Mouse (Mus musculus) neural tube, embryonic 10.5 days (tissue): Measurements from ENCODE around the gene Mllt3.

Source experiments
- DNase-seq: peaks from one replicate; pipeline ENCODE4 v3.0.0-alpha.2; 2017; ENCODE audit warnings: low spot score; ENCODE audit errors: extremely low spot score

Mllt3 gene

GRCm38 (mm10) chr4:87953268-87953667, 79.9 kb downstream of the Mllt3 start:
- DNase-seq, result no peak

- no peak for DNase-seq
Observed at GRCm38 (mm10) chr4:87949451-87949850, 83.7 kb downstream of the Mllt3 start.

GRCm38 (mm10) chr4:87944320-87944719, 88.8 kb downstream of the Mllt3 start:
- DNase-seq, result no peak

- no peak for DNase-seq
Observed at GRCm38 (mm10) chr4:87942921-87943403, 90.2 kb downstream of the Mllt3 start.

- DNase-seq, result no peak
Observed at GRCm38 (mm10) chr4:87939474-87940154, 93.5 kb downstream of the Mllt3 start.

- DNase-seq, result no peak
Observed at GRCm38 (mm10) chr4:87936326-87936725, 96.8 kb downstream of the Mllt3 start.

GRCm38 (mm10) chr4:87933701-87934337, 99.3 kb downstream of the Mllt3 start:
- DNase-seq, result no peak

- no peak for DNase-seq
Observed at GRCm38 (mm10) chr4:87930356-87931245, 102.6 kb downstream of the Mllt3 start.

- no peak for DNase-seq
Observed at GRCm38 (mm10) chr4:87928603-87929199, 104.5 kb downstream of the Mllt3 start.

- no peak for DNase-seq
Observed at GRCm38 (mm10) chr4:87927354-87927753, 105.8 kb downstream of the Mllt3 start.

- no peak for DNase-seq
Observed at GRCm38 (mm10) chr4:87920664-87921063, 112.5 kb downstream of the Mllt3 start.

GRCm38 (mm10) chr4:87911172-87911994, 121.8 kb downstream of the Mllt3 start:
- DNase-seq, result no peak

- DNase-seq, result no peak
Observed at GRCm38 (mm10) chr4:87905149-87905771, 127.9 kb downstream of the Mllt3 start.

- DNase-seq, result no peak
Observed at GRCm38 (mm10) chr4:87904722-87905121, 128.4 kb downstream of the Mllt3 start.

- DNase-seq, result no peak
Observed at GRCm38 (mm10) chr4:87902584-87902983, 130.6 kb downstream of the Mllt3 start.

GRCm38 (mm10) chr4:87901166-87901565, 132.0 kb downstream of the Mllt3 start:
- no peak for DNase-seq

GRCm38 (mm10) chr4:87893498-87893897, 139.7 kb downstream of the Mllt3 start:
- DNase-seq, result no peak

- DNase-seq, result no peak
Observed at GRCm38 (mm10) chr4:87893012-87893411, 140.2 kb downstream of the Mllt3 start.

GRCm38 (mm10) chr4:87883225-87883875, 149.8 kb downstream of the Mllt3 start:
- DNase-seq, result no peak

- no peak for DNase-seq
Observed at GRCm38 (mm10) chr4:87881995-87882394, 151.2 kb downstream of the Mllt3 start.
